Mouse (Mus musculus) left cerebral cortex, postnatal 10 days (tissue): ENCODE data around the gene Epop. TPM values are rescaled to one million over a fixed set of nuclear protein-coding genes. Genes with fewer than 3 reads are reported as not detected.
A peak's percentile ranks its signal among the peaks of the same experiment; 100 is the strongest.

Source experiments
- DNase-seq, 2 experiments: peaks; one replicate each; pipeline ENCODE4 v3.0.0; 2021 to 2022; ENCODE audit warnings: low spot score in 2 of 2, mixed read lengths in 1 of 2; ENCODE audit errors: extremely low spot score in 1 of 2
- intact Hi-C: fragments of 180-260 bp; cut with DNase I; formaldehyde crosslinking; loops from one replicate; pipeline ENCODE4 v1.15.1; 2025
- total RNA-seq, 2 experiments: library from RNA; stranded (reverse); gene quantifications; 2 replicates each; pipeline ENCODE4 v1.2.3; 2021

Epop gene
- total RNA-seq, result 10 to 100 TPM; 15.0 to 18.4 TPM

DNA sequence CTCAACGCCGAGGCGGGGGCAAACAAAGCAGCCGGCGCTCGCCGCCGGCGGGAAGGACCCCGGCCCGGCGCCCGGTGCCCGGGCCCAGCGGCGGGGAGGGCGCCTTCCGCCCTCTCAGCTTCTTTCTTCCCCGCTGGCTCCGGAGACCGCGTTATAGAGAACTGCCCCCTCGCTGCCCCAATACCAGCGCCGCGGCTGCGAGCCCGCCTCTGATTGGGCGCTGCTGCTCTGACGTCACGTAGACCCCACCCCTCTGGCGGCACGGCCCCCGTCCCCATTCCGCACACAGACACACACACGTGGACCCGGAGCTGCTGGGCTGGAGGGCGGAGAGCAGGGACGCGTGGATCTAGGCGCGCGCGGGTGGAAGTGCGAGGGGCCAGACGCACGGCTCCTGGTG, at the start of gene Epop:
Gene Epop, minus strand, starts transcription at position 127 of the 400 bp plus-strand sequence.
- intact Hi-C loops, result no loop called here
- peak; percentile 88 to 93 for DNase-seq

DNA sequence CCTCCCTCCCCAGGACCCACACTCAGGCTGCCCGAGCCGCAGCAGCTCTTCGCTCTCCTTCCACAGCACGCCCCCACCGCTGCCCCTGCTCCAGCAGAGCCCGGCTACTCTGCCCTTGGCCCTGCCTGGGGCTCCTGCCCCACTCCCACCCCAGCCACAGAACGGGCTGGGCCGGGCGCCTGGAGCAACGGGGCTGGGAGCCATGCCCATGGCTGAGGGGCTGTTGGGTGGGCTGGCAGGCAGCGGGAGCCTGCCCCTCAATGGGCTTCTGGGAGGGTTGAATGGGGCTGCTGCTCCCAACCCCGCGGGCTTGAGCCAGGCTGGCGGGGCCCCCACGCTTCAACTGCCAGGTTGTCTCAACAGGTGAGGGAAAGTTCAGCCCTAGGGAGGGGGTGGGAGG, 48.8 kb upstream of the Epop start:
- intact Hi-C loops, result no loop called here
- no peak for DNase-seq

DNA sequence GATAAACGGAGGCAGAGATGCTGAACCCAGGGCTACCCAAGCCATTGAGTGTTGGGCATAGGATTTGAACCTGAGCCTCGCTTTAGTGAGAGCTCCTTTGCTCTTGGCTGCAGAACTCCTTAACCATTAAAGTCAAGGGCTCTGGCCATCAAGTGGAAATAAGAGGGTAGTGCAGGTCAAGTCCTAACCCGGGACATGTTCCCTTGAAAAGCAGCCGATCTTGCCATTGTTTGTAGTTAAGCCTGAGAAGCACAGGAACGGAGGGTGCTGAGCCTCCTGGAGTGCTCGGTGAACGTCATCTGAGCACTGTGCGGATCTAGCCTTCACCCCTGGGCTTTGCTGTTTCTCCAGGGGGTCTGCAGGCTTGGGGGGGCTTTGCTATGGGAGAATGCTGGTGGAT, 48.3 kb upstream of the Epop start:
- intact Hi-C loops, result no loop called here
- DNase-seq, result no peak

DNA sequence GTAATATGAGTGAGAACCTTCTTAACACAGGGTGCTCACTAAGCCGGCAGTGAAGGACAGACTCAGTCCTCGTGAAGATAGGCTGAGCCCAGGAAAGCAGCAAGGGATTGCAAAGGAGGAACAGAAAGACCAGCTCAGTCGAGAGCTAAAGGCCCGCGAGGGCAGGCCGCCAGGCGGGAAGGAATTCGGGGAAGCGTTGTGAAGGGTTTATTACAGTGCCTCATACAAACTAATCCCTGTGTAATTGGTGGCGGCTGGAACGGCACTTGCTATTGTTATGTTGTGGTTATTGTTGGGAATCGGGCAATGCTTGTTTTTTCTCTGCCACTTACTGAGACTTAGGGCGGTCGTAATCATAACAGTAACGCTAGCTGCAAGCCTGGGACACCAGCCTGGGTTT, 47.9 kb upstream of the Epop start:
- DNase-seq, result no peak
- intact Hi-C loops, result no loop called here

DNA sequence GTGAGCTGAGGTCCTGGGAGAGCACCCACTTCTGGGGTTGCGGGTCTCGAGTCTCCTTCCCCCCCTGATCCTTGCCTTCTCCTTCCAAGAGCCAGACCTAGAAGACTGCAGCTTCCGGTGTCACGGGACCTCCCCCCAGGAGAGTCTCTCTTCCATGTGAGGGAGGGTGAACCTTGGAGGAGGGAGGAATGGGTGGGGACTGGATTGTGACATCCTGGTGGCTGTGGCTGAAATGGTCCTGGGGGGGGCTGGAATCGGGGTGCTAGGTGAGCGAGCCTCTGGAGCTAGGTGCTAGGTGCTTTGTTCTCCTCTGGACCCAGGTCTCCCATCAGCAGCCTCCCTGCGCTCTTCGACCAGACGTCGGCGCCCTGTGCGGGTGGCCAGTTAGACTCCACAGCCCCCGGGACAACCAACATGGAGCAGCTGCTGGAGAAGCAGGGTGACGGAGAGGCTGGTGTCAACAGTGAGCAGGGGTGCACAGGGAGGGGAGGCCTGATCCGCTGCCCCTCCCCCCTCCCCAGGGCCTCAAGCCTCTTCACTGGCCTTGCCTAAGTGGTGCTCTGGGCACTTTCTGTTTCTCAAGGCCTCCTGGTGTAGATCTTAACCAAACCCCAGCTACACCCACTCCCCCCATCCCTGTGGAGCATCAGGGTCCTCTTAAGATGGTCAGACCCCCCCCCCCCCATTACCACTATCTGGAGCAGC, 46.7 kb upstream of the Epop start:
- DNase-seq, result peak in 1 of 2 experiments; percentile 18
- intact Hi-C loops, result no loop called here

DNA sequence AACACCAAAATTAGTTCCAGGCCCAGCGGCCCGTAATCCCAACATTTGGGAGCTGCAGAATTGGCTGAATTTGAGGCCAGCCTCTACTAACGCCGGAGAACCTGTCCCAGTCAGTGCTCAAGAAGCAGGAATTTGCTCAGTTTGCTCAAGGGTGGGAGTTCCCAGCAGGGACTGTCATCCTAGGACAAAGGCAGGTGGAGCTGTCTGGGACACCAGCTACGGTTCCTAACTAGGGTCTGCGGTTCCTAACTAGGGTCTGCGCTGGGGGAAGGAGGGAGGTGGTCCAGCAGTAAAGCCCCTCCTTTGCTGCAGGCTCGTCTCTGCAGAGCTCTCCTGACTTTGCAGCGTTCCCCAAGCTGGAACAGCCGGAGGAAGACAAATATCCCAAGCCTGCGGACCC, 43.6 kb upstream of the Epop start:
- no peak for DNase-seq
- intact Hi-C loops, result no loop called here

DNA sequence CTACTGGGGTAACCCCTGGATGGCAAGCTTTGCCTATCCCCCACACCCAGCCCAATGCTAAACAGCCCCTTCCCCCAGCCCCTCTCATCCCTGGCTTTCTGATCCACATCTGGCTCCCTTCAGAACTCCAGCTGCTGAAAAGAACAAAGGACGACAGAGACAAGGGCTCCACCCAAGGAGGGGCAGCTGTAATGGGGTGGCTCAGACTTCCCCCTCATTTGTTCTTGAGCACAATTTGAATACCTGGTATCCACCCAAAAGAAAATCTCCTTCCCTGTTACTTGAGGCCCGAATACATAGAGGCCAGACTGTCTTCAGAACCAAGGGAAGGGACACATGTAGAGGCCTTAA, 41.6 kb upstream of the Epop start:
- intact Hi-C loops, result no loop called here

DNA sequence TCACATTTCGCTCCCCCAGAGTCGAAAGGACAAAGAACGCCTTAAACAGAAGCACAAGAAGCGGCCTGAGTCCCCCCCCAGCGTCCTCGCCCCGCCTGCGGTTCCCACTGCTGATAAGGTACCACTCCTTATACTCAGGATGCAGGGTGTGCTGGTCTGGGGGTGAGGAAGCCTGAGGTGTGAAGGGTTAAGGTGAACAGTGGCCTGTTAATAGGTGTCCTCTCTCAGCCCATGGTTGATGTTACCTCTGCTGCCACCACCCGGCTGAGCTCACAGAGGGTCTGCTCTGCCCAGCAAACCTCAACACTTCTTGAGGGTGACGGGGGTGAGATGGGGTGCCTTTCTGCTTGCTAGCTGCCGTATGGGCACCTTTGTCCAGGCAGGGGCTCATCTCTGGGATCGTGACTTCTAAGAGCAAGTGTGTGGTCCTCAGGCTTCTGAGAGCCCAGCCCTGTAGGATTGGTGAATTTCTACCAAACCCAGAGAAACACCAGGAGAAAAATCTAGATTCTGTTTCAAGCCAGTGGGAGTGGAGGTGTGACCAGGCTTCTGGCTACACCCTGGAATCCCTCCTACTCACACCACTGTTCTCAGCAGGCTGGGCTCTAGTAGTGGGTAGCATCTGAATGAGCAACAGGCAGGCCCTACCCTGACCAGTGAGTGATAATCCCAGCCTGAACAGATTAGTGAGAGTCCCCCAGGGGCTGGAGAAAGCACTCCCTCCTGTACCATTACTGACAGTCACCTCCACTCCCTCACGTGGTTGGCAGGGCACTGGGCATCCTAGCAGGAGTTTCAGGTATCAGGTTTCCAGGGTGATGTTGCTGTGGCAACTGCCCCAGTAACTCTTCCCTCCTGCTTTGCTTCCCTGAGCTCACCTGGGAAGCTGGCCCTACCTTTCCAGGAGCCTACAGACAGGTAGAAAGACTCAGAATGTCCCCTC, 41.0 kb upstream of the Epop start:
- intact Hi-C loops, result no loop called here
- no peak for DNase-seq

More for the DNA sequence above, 41.6 kb upstream of the Epop start:
- DNase-seq, result no peak

DNA sequence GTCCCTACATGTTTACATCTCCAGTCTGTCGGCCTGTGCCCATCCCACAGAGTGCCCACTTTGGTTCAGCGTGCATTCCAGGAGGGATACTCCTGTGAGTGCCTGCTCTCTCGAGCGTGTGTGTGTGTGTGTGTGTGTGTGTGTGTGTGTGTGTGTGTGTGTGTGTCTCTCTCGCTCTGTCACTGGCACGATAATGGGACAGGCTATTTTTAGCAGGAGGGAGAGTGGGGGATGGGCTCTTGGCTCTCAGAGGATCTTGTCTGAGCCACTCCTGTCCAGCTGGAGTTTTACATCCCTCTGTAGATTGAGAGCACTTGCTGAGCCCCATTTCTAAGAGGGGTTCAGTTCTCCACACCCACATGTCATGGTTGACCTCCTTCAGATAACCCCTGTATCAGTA, 40.3 kb upstream of the Epop start:
- intact Hi-C loops, result no loop called here
- peak in 1 of 2 experiments; percentile 78 for DNase-seq

DNA sequence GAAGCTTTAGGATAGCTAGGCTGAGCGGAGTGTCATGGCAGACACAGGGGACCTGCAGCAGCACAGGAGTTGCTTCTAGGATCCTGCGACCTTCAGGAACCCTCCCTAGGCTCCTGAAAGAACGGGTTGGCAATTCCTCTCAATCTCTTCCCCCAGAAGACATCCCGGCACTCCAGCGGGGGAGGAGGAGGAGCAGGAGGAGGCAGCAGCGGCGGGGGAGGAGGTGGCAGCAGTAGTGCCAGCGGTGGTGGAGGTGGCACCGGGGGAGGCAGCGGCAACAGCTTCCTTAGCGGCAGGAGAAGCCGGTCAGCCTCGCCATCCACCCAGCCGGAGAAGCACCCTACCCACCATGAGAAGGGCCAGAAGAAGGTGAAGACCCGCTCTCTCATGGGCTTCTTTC, 39.8 kb upstream of the Epop start:
- intact Hi-C loops, result no loop called here
- peak in 1 of 2 experiments; percentile 47 for DNase-seq

DNA sequence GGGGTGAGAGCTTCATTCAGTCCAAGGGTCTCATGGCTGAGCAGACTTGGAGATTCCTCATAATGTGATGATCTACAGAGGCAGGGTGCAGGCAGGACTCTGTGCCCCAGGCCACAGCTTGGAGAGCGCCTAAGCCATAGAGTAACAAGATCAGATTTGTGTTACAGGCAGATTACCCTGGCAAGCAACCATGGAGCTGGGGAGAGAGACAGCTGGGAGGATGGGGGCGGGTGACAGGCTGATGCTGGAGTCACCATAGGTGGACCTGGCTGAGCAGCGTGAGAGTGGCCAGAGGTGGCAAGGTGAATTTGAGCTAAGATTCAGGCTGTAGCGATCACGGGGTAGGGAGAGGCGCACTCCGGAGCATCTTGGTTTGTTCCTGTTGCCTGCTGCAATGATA, 38.7 kb upstream of the Epop start:
- no peak for DNase-seq
- intact Hi-C loops, result no loop called here

DNA sequence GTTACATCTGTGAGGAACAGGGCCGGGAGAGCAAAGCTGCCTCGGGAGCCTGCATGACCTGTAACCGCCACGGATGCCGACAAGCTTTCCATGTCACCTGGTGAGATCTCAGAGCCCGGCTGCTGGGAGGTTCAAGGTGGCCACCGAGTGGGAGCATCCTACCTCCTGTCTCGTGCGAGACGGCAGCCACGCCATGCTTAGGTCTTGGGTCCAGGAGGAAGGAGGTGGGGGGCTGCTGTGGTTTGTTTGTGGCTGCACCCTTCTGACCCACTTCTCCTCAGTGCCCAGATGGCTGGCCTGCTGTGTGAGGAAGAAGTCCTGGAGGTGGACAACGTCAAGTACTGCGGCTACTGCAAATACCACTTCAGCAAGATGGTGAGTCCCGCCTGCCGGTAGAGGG, 37.3 kb upstream of the Epop start:
- DNase-seq, result no peak
- intact Hi-C loops, result no loop called here

DNA sequence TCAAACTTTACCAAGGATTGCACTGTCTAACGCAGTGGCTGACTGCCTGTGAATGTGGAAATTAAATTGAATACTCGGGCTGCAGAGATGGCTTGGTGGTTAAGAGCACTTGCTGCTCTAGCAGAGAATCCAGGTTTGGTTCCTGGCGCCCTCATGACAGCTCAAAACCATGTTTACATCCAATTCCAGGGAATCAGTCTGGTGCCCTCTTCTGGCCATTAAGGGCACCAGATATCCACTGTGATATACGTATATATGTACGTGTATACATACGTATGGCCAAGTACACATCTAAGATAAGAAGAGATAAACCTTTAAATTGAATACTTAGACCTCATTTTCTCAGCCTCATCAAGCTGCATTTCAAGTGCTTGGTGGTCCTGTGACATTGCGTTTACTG, 36.7 kb upstream of the Epop start:
- intact Hi-C loops, result no loop called here
- no peak for DNase-seq

DNA sequence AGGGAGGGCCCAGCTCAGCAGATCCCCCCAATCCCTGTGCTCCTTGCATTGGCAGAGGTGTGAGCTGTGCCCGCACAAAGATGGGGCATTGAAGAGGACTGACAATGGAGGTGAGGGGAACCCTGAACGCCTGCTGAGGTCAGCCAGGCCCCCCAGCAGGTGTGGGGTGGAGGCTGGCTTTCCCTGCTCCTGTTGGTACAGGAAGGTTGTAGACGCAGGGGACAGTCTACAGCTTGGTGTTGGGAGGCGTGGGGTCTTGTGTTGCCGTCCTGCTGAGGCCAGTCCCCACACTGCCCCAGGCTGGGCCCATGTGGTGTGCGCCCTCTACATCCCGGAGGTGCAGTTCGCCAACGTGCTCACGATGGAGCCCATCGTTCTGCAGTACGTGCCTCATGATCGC, 35.9 kb upstream of the Epop start:
- DNase-seq, result no peak
- intact Hi-C loops, result no loop called here

DNA sequence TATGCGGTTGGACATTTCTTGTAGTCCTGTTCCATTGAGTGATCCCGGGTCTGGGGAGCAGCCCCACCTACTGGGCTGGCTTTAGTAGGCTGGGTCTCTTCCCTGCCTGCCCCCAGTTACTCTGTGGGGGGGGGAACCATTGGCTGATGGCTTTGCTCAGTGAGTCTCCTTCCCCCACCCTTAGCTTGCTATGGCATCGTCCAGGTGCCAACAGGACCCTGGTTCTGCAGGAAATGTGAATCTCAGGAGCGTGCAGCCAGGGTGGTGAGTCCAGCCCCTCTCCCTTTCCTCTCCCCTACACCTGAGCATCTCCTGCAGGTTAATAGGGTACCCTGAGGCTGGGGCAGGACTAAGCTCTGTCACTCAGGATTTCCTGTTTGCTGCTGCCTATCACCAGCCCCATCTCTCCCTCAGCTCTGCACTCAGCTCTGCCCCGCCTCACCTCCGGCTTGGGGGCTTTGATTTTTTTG, 35.3 kb upstream of the Epop start:
- DNase-seq, result no peak
- intact Hi-C loops, result loop anchor here (5.0 kb wide), 1 partner anchor 32 kb away; no protein-coding TSS in a partner anchor

DNA sequence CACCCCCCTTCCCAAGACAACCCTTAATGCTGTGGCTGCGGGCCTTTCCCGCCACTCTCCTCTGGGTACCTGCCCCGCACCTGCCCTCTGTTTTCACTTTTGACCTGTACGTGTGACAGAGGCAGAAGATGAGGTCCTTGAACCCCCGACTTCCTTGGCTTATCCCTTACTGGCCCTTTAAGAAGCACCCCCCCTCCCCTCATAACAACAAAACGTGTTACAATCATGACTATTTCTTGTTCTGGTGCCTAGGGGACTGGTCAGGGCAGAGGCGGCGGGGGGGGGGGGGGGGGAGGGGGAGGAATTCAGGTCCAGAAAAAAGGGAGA, 34.8 kb upstream of the Epop start:
- intact Hi-C loops, result loop anchor here (5.0 kb wide), 1 partner anchor 33 kb away; no protein-coding TSS in a partner anchor
- DNase-seq, result no peak

DNA sequence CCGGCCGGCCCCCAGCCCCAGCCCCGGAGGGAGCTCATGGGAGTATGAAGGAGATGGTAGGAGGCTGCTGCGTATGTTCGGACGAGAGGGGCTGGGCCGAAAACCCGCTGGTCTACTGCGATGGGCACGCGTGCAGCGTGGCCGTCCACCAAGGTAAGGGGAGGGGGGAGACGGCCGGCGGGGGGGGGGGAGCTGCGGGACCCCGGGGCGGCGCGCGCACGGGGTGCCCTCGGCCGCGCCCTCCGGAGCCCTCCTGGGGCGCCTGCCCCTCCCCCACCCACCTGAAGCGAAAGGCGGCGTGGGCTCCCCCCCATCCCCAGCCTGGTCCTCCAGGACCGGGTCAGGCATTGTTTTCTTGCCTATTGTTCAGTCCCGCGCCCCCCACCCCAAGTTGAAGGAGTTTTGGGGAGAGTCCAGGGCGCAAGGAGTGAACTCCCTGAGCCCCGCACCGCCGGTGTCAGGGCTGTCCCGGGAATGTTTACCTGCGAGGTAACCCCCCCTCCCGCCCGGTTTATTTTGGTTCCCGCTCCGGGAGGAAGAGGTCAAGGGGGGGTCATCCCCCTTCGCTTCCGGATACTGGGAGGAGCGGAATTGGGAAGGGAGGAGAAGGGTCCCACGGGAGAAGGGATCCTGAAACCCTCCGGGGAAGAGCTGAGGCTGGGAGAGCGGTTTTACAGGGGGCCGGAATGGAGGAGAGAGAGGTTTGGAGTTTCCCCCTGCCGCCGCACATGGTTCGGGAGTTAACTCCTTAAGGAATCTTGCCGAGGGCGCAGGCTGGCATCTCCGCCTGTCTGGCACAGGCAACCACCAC, 34.2 kb upstream of the Epop start:
- intact Hi-C loops, result loop anchor here (5.0 kb wide), 1 partner anchor 34 kb away; no protein-coding TSS in a partner anchor
- DNase-seq, result peak in 1 of 2 experiments; percentile 61

DNA sequence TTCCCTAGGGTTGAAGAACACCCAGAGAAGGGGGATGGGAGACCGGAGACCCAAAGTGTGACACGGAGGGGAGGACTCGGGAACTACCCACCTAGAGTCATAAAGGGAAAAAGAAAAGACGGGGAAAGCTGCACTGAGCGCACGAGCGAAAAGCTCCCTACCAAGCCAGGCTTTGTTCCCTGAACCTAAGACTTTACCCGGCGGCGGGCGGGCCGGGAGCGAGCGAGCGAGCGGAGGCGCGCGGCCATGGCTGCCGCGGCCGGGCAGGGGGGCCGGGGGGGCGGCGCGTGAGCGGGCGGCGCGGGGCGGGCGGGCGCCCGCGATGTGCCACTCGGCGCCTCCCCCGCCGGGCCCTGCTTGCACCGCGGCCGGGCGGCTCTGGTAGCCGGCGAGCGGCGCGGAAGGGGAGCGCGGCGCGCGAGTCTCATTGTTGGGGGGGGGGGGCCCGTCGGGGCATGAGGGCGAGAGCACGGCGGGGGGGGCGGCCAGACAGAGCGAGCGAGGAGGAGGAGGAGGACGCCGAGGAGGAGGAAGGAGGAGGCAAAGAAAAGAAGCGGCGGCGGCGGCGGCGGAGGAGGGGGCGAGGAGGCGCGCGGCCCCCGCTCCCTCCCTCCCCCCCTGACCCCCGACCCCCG, 33.5 kb upstream of the Epop start, which contains the start of gene Mllt6:
Gene Mllt6, plus strand, starts transcription at position 522 of the 635 bp plus-strand sequence.
- DNase-seq, result peak; percentile 57 to 89
- intact Hi-C loops, result loop anchor here (5.0 kb wide), 1 partner anchor 34 kb away; no protein-coding TSS in a partner anchor
